Mouse (Mus musculus) stomach, embryonic 16.5 days (tissue): Measurements from ENCODE around the gene Wdfy4. TPM values are rescaled to one million over a fixed set of nuclear protein-coding genes. Genes with fewer than 3 reads are reported as not detected.

Experiments used
- ATAC-seq: fragments of 200-750 bp; cut with Nextera tagmentation; 2 replicates; pipeline ENCODE4 v1.8.0; 2017; ENCODE audit warnings: moderate number of reproducible peaks, moderate TSS enrichment; ENCODE audit not compliant: insufficient read depth, low FRiP score
- H3K27ac ChIP-seq: fragments of 300-500 bp; sonication (generic); 2 replicates; pipeline ENCODE4 v1.5.1; 2014; ENCODE audit warnings: low read length
- H3K27me3 ChIP-seq: fragments of 300-500 bp; sonication (generic); 2 replicates; pipeline ENCODE4 v1.6.1; 2014; ENCODE audit warnings: low read length, control low read depth, mixed read lengths; ENCODE audit not compliant: control insufficient read depth, insufficient read depth
- H3K36me3 ChIP-seq: fragments of 300-500 bp; sonication (generic); 2 replicates; pipeline ENCODE4 v1.6.1; 2014; ENCODE audit warnings: low read length; ENCODE audit not compliant: control insufficient read depth, insufficient read depth
- H3K4me1 ChIP-seq: fragments of 300-500 bp; sonication (generic); 2 replicates; pipeline ENCODE4 v1.6.1; 2014; ENCODE audit warnings: low read length, control low read depth, mixed read lengths; ENCODE audit not compliant: control insufficient read depth, insufficient read depth
- H3K4me2 ChIP-seq: fragments of 300-500 bp; sonication (generic); 2 replicates; pipeline ENCODE4 v1.6.1; 2014; ENCODE audit warnings: low read depth, low read length, mixed read lengths
- H3K4me3 ChIP-seq: fragments of 300-500 bp; sonication (generic); replicated peaks from 2 replicates; pipeline ENCODE4 v1.5.1; 2014; ENCODE audit warnings: mild to moderate bottlenecking, low read length
- H3K9ac ChIP-seq: fragments of 300-500 bp; sonication (generic); 2 replicates; pipeline ENCODE4 v1.6.1; 2014; ENCODE audit warnings: low read length
- H3K9me3 ChIP-seq: fragments of 300-500 bp; sonication (generic); replicated peaks from 2 replicates; pipeline ENCODE4 v1.6.1; 2016; ENCODE audit warnings: low read length, control low read depth; ENCODE audit not compliant: control insufficient read depth
- WGBS: fragments of 180-500 bp; shearing (Covaris S2); extraction: QIAGEN DNeasy Blood & Tissue Kit; methylation state at CpG from one replicate; pipeline ENCODE4 v1.1.7; 2014; 5-methylcytosine and 5-hydroxymethylcytosine counted together
- polyA plus RNA-seq: library from polyadenylated mRNA; unstranded; fragments of >200 nt; fragmentation: Nextera tagmentation; extraction: Ambion mirVana; gene quantifications from 2 replicates; pipeline ENCODE4 v1.2.1, GENCODE M21; 2015

Wdfy4 gene
- polyA plus RNA-seq, 1 experiment from 2014 or later = 1.4 TPM

GRCm38 (mm10) chr14:32911187-32911586 lies 274.1 kb downstream of the Wdfy4 start:
- no peaks in the 10 kb centered on the region for H3K9me3 ChIP-seq
- H3K9ac ChIP-seq = no peak overlapping the region
- H3K36me3 ChIP-seq = no peaks in the 10 kb centered on the region
- H3K4me2 ChIP-seq = no peak overlapping the region
- H3K27me3 ChIP-seq = no peaks in the 10 kb centered on the region
- no peak overlapping the region for H3K27ac ChIP-seq
- no peak for ATAC-seq
- peaks cover 4% of the 10 kb centered on the region; the same call in 1 of the 2 replicates for H3K4me1 ChIP-seq
- no peak overlapping the region for H3K4me3 ChIP-seq
- 85% methylated on average over 4 of the region's 4 CpGs for WGBS

Other genes starting within 250 kb of the Wdfy4 start
- 0.16 and 0.30 TPM in 2 replicates for gene Lrrc18, start 194.1 kb downstream of the Wdfy4 start, polyA plus RNA-seq
- gene Arhgap22, start 28.5 kb upstream of the Wdfy4 start, polyA plus RNA-seq = 6.1 and 6.7 TPM in 2 replicates